Mouse (Mus musculus): ENCODE data around the gene Snrnp40.
A peak's percentile ranks its signal among the peaks of the same experiment; 100 is the strongest.

Snrnp40 gene

DNA sequence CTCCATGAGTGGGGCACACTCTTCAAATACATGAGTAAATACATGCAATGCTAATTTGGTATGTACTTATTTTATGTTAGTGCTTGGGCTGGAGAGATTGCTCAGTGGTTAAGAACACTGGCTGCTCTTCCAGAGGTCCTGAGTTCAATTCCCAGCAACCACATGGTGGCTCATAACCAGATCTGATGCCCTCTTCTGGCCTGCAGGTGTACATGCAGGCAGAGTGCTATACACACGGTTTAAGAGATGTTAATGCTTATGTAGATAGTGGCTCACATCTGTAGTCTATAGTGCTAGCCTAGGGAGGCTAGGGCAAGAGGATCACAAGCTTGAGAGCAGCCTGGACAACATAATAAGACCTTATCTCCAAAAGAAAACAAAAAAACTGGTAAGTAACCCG lies 20.5 kb downstream of the Snrnp40 start:
- no peak for DNase-seq (ENCODE audit: low spot score)

DNA sequence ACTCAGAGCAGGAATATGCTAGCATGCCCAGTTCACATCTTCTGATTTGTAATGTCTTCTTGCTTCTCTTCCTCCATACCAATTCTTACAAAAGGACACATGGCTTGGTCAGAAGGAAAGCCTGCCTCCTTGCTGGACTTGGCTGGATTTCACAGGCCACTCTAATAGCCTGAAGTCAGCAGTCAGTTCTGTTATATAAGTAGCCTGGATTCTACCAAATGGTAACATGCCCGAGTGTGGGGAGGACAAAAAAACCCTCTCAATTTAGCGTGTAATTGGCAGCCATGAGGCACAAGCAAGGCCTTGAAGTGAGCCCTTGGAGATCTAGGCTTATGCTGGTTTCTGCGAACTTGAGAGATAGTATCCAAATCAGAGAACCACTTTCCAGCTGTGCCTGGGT lies 27.3 kb downstream of the Snrnp40 start:
- no peak for DNase-seq (ENCODE audit: low spot score)

DNA sequence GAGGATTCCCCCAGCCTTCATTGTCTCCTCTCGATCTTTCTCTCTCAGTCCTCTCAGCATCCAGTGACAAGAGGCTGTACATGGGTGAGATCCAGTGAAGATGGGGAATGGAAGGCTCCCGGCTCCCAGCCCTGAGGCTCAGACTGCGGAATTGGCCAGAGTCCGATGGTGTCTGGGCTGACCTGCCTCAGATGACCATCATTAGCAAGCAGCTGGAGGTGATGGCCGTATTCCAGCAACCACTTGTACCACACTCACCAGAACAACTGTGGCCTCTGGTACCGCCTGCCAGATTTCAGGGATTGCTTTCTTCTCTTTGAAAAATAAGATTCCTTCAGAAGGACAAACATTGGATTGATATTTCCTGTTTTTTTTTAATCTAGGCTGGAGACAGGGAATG lies 29.6 kb downstream of the Snrnp40 start:
- DNase-seq (ENCODE audit: low spot score) = peak; percentile 52

DNA sequence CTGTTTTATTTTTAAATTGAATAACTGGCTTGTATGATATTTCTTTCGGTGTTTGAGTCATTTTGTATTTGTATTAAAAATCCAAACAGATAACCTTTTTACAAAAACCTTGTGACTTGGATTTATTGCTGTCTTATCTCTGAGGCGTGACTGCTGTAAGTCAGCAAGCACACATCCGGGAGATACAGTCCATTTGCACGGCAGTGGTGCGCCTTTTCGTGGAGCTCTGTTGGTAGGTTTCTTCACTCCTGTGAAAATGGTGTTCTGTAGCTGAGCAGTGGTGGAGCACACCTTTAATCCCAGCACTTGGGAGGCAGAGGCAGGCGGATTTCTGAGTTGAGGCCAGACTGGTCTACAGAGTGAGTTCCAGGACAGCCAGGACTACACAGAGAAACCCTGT lies 30.0 kb downstream of the Snrnp40 start:
- DNase-seq (ENCODE audit: low spot score) = no peak

DNA sequence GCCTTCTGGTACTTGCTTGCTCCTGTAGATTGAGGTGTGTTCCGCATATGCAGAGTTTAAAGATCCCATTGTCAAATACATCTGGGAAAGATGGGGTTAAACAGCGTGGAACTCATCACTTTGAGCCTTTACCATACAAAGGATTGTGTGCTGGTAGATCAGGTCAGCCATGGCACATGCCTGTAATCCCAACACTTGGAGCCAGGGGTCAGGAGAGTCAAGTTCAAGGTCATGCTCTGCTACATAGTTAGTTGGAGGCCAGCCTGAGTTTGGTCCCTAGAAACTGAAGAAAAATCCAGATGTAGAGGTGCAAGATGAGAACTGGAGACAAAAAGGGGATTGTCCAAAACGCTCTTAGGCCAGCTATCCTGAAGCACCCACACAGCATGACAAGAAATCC lies 31.3 kb downstream of the Snrnp40 start:
- peak; percentile 25 for DNase-seq (ENCODE audit: low spot score)

All from layer of hippocampus, adult 11-12 months (tissue).